Mouse (Mus musculus) spleen, adult 2 months (tissue): Measurements from ENCODE around the gene Cpox. TPM values are rescaled to one million over a fixed set of nuclear protein-coding genes. Genes with fewer than 3 reads are reported as not detected.
A peak's percentile ranks its signal among the peaks of the same experiment; 100 is the strongest.

Experiments
- DNase-seq, 2 experiments: peaks; one replicate each; pipeline versions ENCODE4 v3.0.0 to v3.0.0-alpha.2; 2012 to 2021; ENCODE audit warnings: low spot score in 2 of 2, low read depth in 1 of 2
- H3K27ac ChIP-seq: fragments of 200-500 bp; 2 replicates; pipeline ENCODE4 v1.5.1; 2012; ENCODE audit warnings: low read length, inconsistent platforms; ENCODE audit not compliant: insufficient read depth
- H3K27me3 ChIP-seq: fragments of 200-500 bp; 2 replicates; pipeline ENCODE4 v1.6.1; 2012; ENCODE audit warnings: mild to moderate bottlenecking, moderate library complexity, low read length, inconsistent platforms; ENCODE audit not compliant: control insufficient read depth, insufficient read depth
- H3K36me3 ChIP-seq: fragments of 200-500 bp; 2 replicates; pipeline ENCODE4 v1.6.1; 2012; ENCODE audit warnings: mild to moderate bottlenecking, low read length, inconsistent platforms; ENCODE audit not compliant: control insufficient read depth, insufficient read depth
- H3K4me1 ChIP-seq: fragments of 200-500 bp; 2 replicates; pipeline ENCODE4 v1.6.1; 2011; ENCODE audit warnings: inconsistent platforms; ENCODE audit not compliant: control insufficient read depth, insufficient read depth, insufficient read length
- H3K4me3 ChIP-seq: fragments of 200-500 bp; 2 replicates; pipeline ENCODE4 v1.5.1; 2011; ENCODE audit warnings: mild to moderate bottlenecking, inconsistent platforms; ENCODE audit not compliant: insufficient read depth, insufficient read length; ENCODE audit errors: extremely low read depth
- CTCF ChIP-seq: fragments of 200-500 bp; IDR thresholded peaks from 2 replicates; pipeline ENCODE4 v1.5.1; 2011; ENCODE audit warnings: mild to moderate bottlenecking, inconsistent platforms; ENCODE audit not compliant: insufficient read depth, insufficient read length, insufficient replicate concordance; ENCODE audit errors: extremely low read depth
- POLR2A ChIP-seq: fragments of 200-500 bp; IDR thresholded peaks from 2 replicates; pipeline ENCODE4 v1.6.1; 2011; ENCODE audit warnings: low read depth, low read length, inconsistent platforms
- WGBS: fragments of 180-500 bp; shearing (Covaris S2); methylation state at CpG from one replicate; pipeline ENCODE4 v1.1.7; 2018; 5-methylcytosine and 5-hydroxymethylcytosine counted together
- polyA plus RNA-seq: library from polyadenylated mRNA; depleted of rRNA; stranded (reverse); fragments of >200 nt; gene quantifications from 2 replicates; pipeline ENCODE4 v1.2.3, GENCODE M21; 2012

The Cpox gene
- polyA plus RNA-seq, 1 experiment = 22.3 TPM

- Histone ChIP-seq H3K4me1 (peaks cover 6% of the 10 kb centered on the region; the same call in 1 of the 2 replicates), H3K27ac (no peak overlapping the region), H3K36me3 (peaks cover 2% of the 10 kb centered on the region; the same call in 1 of the 2 replicates), H3K27me3 (no peaks in the 10 kb centered on the region), H3K4me3 (no peak overlapping the region)
- no peak for TF ChIP-seq CTCF
- no peak for TF ChIP-seq POLR2A
- no peak for DNase-seq
- 93% methylated on average over 4 of the region's 4 CpGs for WGBS
Observed at GRCm38 (mm10) chr16:58683911-58684310, 13.8 kb downstream of the Cpox start.

DNA sequence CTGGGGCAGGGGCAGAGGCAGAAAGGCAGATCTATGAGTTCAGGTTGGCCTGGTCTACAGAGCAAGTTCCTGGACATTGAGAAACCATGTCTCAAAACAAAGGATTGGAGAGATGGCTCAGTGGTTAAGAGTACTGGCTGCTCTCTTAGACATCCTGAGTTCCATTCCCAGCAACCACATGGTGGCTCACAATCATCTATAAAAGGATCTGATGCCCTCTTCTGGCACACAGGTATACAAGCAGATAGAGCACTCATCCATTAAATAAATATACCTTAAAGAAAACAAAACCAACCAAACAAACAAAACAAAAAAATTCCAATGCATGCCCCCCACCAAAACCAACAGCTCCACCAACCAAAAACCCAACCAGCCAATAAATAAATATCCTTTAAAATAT is 14.4 kb downstream of the Cpox start:
- Histone ChIP-seq H3K27ac (no peak overlapping the region), H3K4me1 (peaks cover 6% of the 10 kb centered on the region; the same call in 1 of the 2 replicates), H3K4me3 (no peak overlapping the region), H3K36me3 (peaks cover 2% of the 10 kb centered on the region; the same call in 1 of the 2 replicates), H3K27me3 (no peaks in the 10 kb centered on the region)
- no peak for DNase-seq
- TF ChIP-seq POLR2A (no peak), CTCF (no peak)

DNA sequence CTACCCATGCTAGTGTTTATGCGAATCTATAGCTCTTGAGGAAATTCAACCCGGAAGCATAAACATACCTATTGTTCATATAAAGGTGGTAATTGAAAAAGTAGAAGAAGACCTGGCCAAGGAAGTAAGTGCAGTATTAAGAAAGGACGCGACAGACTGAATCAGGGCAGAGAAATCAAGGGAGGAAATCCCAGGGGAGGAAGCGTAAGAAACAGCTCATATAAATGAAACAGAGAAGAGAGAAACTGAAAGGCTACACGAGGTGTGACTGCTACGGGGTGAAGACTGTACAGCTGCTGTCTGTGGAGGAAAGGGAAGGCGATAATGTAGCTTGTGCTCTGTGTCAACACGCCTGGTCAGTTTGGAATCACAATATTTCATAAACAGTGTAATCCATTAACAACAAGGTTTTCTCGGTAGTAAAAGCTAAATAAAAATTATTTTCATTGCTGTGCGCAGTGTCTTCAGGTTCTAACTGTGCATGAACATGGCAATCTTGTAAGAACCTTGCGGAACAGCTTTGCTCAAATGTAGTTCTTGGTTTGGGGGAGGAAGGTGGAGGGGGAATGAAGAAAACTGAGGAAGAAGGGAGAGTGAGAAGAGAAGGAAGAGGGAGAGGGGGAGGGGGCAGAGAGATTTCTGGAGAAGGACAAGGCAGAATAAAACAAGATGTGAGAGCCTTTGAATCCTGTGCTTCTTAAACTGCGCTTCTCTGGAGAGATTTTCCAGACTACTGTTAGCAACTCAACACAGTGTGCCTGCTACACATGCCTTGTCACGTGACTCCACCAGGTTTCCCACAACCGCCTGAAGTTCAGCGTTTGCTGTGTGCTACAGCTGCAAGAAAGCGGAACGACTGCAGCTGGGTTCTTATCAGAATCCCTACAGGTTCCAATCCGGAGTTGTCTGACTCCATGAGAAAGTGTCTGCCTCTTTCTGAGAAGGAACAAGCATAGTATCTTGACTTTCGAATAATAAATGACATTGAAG is 15.8 kb downstream of the Cpox start:
- Histone ChIP-seq H3K36me3 (no peaks in the 10 kb centered on the region), H3K27ac (peak overlapping the region; percentile 16; the same call in 1 of the 2 replicates), H3K4me1 (peaks cover 6% of the 10 kb centered on the region; the same call in 1 of the 2 replicates), H3K27me3 (no peaks in the 10 kb centered on the region), H3K4me3 (no peak overlapping the region; the same call in 1 of the 2 replicates)
- peak; percentile 21 to 36 for DNase-seq
- 34% methylated on average over 20 of the region's 20 CpGs for WGBS
- TF ChIP-seq CTCF (no peak), POLR2A (no peak)

GRCm38 (mm10) chr16:58688534-58688933 is 18.4 kb downstream of the Cpox start:
- WGBS = 98% methylated on average over 1 of the region's 1 CpGs
- DNase-seq = no peak
- Histone ChIP-seq H3K27ac (no peak overlapping the region), H3K27me3 (no peaks in the 10 kb centered on the region), H3K4me1 (peaks cover 6% of the 10 kb centered on the region; the same call in 1 of the 2 replicates), H3K4me3 (no peak overlapping the region), H3K36me3 (no peaks in the 10 kb centered on the region)
- TF ChIP-seq CTCF (no peak), POLR2A (no peak)

DNA sequence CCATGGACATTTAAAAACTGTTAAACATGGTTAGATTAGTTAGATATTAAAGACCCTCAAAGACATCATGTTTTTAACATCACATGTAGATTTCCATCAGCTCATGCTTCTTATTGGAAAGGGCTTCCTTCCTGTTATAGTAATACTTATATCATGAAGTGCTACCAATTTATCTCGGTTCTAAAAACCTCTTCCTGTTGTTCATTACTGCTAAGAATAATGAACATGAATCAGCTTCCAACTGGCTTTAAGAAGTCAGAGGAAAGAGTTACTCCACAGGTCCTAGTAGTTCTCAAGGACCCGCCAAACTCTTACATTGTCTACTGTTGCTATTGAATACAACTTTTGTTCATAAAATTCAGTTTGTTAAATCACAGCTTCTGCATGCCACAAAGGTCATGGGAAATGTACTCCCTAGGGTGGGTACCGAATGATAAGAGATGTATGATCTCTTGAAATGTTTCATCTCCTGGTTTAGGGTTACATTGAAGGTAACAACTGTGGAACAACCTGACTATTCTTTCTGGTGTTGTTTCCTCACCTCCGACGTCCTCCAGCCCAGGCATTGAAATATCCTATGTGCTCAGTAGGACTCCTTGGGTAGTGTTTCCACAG is 19.6 kb downstream of the Cpox start:
- DNase-seq = no peak
- no peak overlapping the region for H3K4me3 ChIP-seq
- no peaks in the 10 kb centered on the region for H3K36me3 ChIP-seq
- no peaks in the 10 kb centered on the region for H3K27me3 ChIP-seq
- TF ChIP-seq CTCF (no peak), POLR2A (no peak)
- H3K4me1 ChIP-seq = peaks cover 8% of the 10 kb centered on the region; the same call in 1 of the 2 replicates
- 57% methylated on average over 5 of the region's 5 CpGs for WGBS
- H3K27ac ChIP-seq = peak overlapping the region; percentile 28; the same call in 1 of the 2 replicates

GRCm38 (mm10) chr16:58690322-58690732 is 20.2 kb downstream of the Cpox start:
- Histone ChIP-seq H3K4me1 (peaks cover 6% of the 10 kb centered on the region; the same call in 1 of the 2 replicates), H3K36me3 (no peaks in the 10 kb centered on the region), H3K27ac (peak overlapping the region; percentile 75), H3K4me3 (no peak overlapping the region), H3K27me3 (no peaks in the 10 kb centered on the region)
- DNase-seq = peak; percentile 28 to 40
- 5% methylated on average over 5 of the region's 5 CpGs for WGBS
- no peak for TF ChIP-seq POLR2A
- no peak for TF ChIP-seq CTCF
